Comparison of ENCODE assay signal across 8 mouse cellular contexts in the genomic region with DNA sequence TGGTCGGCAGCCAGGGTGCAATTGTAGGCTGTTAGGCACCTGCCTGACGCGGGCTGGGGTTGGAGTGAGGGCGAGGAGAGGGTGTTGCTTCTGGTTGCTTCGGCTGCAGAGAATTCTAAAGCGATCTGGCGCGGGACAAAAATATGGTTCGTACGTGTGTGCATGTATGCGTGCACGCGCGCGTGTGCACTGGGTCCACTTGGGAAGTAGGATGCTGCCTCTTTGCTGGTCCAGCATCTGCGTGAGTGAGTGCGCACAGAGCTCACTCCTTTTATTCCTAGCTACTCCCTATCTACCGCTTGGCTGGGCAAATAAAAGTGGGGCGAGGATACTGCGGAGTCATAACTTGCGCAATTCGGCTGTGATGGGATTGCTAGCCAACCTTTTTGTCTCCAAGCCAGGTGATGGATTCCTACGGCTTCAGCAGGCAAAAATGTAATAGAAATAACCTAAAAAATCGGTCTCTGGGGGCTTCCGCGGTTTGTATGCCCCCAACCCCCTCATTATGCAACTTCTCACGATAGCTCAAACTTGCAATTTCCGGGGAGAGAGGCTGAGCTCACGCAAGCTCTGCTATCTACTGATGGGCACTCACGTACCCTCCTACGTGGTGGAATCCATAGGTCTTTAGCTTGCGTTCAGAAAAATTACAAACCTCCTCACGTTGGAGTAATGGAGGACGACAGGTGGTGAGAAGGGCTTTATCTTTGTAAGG. TPM values are rescaled to one million over a fixed set of nuclear protein-coding genes. Genes with fewer than 3 reads are reported as not detected.
DNase-seq lines count a peak whose midpoint lies in the region; ATAC-seq and TF ChIP-seq lines count a peak whose summit lies in the region.

No protein-coding gene starts in this region.

- no peak for TF ChIP-seq POLR2A in MEL (IDR thresholded peaks at IDR 0.05; ENCODE audit: control insufficient read depth in 1 of 2, insufficient read depth in 1 of 2, low read depth in 1 of 2, low read length in 2 of 2, poor library complexity in 1 of 2)
- TF ChIP-seq POLR2A in olfactory bulb, adult 2 months (IDR thresholded peaks at IDR 0.05; ENCODE audit: insufficient read depth, low read depth, low read length), result no peak

- H3K27me3 ChIP-seq in MEL (ENCODE audit: control insufficient read depth in 1 of 2, insufficient read depth in 2 of 2, low read length in 2 of 2), result no peaks in the 10 kb centered on the region
- peaks cover 5% of the 10 kb centered on the region; the same call in 1 of the 2 replicates for H3K27me3 ChIP-seq in embryonic facial prominence, embryonic 14.5 days (replicated peaks; ENCODE audit: control insufficient read depth, insufficient read depth, low read length)
- H3K27me3 ChIP-seq in hindbrain, embryonic 16.5 days (replicated peaks; ENCODE audit: control insufficient read depth, insufficient read depth, low read length), result no peaks in the 10 kb centered on the region
- peaks cover 33% of the 10 kb centered on the region for H3K27me3 ChIP-seq in limb, embryonic 12.5 days

- peak overlapping the region; percentile 24 for H3K27ac ChIP-seq in MEL (ENCODE audit: control insufficient read depth, low read depth, low read length)
- H3K27ac ChIP-seq in embryonic facial prominence, embryonic 14.5 days (replicated peaks; ENCODE audit: low read depth, low read length), result peak overlapping the region; percentile 71
- H3K27ac ChIP-seq in hindbrain, embryonic 16.5 days (ENCODE audit: low read depth, low read length), result peak overlapping the region; percentile 87
- 0 out of 2 replicates have a peak overlapping the region, but pooled peaks have one; percentile 17 for H3K27ac ChIP-seq in limb, embryonic 12.5 days
- H3K27ac ChIP-seq in olfactory bulb, adult 2 months (ENCODE audit: insufficient read depth, low read depth, low read length), result peak overlapping the region; percentile 45

- H3K9me3 ChIP-seq in MEL (replicated peaks; ENCODE audit: insufficient read depth, low read length), result no peaks in the 10 kb centered on the region
- no peaks in the 10 kb centered on the region for H3K9me3 ChIP-seq in embryonic facial prominence, embryonic 14.5 days (ENCODE audit: control insufficient read depth, low read length)
- no peaks in the 10 kb centered on the region for H3K9me3 ChIP-seq in hindbrain, embryonic 16.5 days (ENCODE audit: control insufficient read depth, low read length)
- H3K9me3 ChIP-seq in limb, embryonic 12.5 days, result no peaks in the 10 kb centered on the region

- TF ChIP-seq RAD21 in MEL (IDR thresholded peaks at IDR 0.05; ENCODE audit: low read depth, low read length), result no peak

- TF ChIP-seq CTCF in MEL (IDR thresholded peaks at IDR 0.05 in 2 of 3, conservative IDR thresholded peaks at IDR 0.05 in 1 of 3; ENCODE audit: control insufficient read depth in 1 of 3, insufficient read depth in 1 of 3, low read depth in 2 of 3, low read length in 3 of 3, poor library complexity in 1 of 3, severe bottlenecking in 1 of 3), result no peak
- no peak for TF ChIP-seq CTCF in olfactory bulb, adult 2 months (IDR thresholded peaks at IDR 0.05; ENCODE audit: insufficient read depth, low read depth, low read length)

- TF ChIP-seq EP300 in MEL (IDR thresholded peaks at IDR 0.05; ENCODE audit: low read depth in 1 of 2, low read length in 2 of 2), result no peak

- DNase-seq in adrenal gland, adult 2 months, result peak; percentile 59
- DNase-seq in adrenal gland, postnatal 4 days (ENCODE audit: low spot score in 2 of 2), result no peak
- peak; percentile 77 for DNase-seq in MEL (ENCODE audit: low read depth, low spot score)
- DNase-seq in embryonic facial prominence, embryonic 14.5 days (ENCODE audit: low spot score), result peak; percentile 56
- DNase-seq in ovary, postnatal 10 days (ENCODE audit: low spot score), result no peak

- H3K4me1 ChIP-seq in MEL (ENCODE audit: control insufficient read depth in 1 of 2, insufficient read depth in 2 of 2, low read length in 2 of 2), result peaks cover 16 to 19% of the 10 kb centered on the region in 2 experiments
- H3K4me1 ChIP-seq in embryonic facial prominence, embryonic 14.5 days (ENCODE audit: control insufficient read depth, insufficient read depth, low read length), result peaks cover 22% of the 10 kb centered on the region
- H3K4me1 ChIP-seq in hindbrain, embryonic 16.5 days (ENCODE audit: control insufficient read depth, insufficient read depth, low read depth, low read length), result peaks cover 29% of the 10 kb centered on the region
- peaks cover 71% of the 10 kb centered on the region for H3K4me1 ChIP-seq in limb, embryonic 12.5 days (replicated peaks)
- H3K4me1 ChIP-seq in olfactory bulb, adult 2 months (ENCODE audit: control insufficient read depth, insufficient read depth, low read length), result peaks cover 30% of the 10 kb centered on the region

- WGBS in embryonic facial prominence, embryonic 14.5 days, result under 1% methylated on average over 33 of the region's 34 CpGs
- WGBS in hindbrain, embryonic 16.5 days, result under 1% methylated on average over 34 of the region's 34 CpGs
- under 1% methylated on average over 34 of the region's 34 CpGs for WGBS in limb, embryonic 12.5 days
- under 1% methylated on average over 34 of the region's 34 CpGs for WGBS in olfactory bulb, adult 2 months

- H3K4me3 ChIP-seq in MEL (ENCODE audit: control insufficient read depth in 1 of 2, insufficient read depth in 1 of 2, low read depth in 2 of 2, low read length in 2 of 2), result peak overlapping the region; percentile 13 to 53
- H3K4me3 ChIP-seq in embryonic facial prominence, embryonic 14.5 days (ENCODE audit: low read depth, low read length), result peak overlapping the region; percentile 62
- H3K4me3 ChIP-seq in hindbrain, embryonic 16.5 days (ENCODE audit: low read length), result peak overlapping the region; percentile 58
- peak overlapping the region; percentile 72 for H3K4me3 ChIP-seq in limb, embryonic 12.5 days (replicated peaks)
- H3K4me3 ChIP-seq in olfactory bulb, adult 2 months (ENCODE audit: insufficient read depth, low read depth, low read length), result peak overlapping the region; percentile 33

- ATAC-seq in embryonic facial prominence, embryonic 14.5 days (ENCODE audit: low read depth), result no peak
- peak; percentile 22 for ATAC-seq in hindbrain, embryonic 16.5 days
- no peak for ATAC-seq in limb, embryonic 12.5 days (ENCODE audit: insufficient number of reproducible peaks, insufficient read depth, low FRiP score, low TSS enrichment, low read depth)

- H3K4me2 ChIP-seq in embryonic facial prominence, embryonic 14.5 days (ENCODE audit: low read depth, low read length), result peak overlapping the region; percentile 88
- peak overlapping the region; percentile 84 for H3K4me2 ChIP-seq in hindbrain, embryonic 16.5 days (ENCODE audit: low read length)
- peak overlapping the region; percentile 93 for H3K4me2 ChIP-seq in limb, embryonic 12.5 days

- H3K36me3 ChIP-seq in MEL (ENCODE audit: control insufficient read depth in 1 of 2, insufficient read depth in 2 of 2, low read length in 2 of 2), result peaks cover 0 to 18% of the 10 kb centered on the region in 2 experiments; a peak in 2 of 4 replicates
- no peaks in the 10 kb centered on the region for H3K36me3 ChIP-seq in embryonic facial prominence, embryonic 14.5 days (ENCODE audit: control insufficient read depth, insufficient read depth, low read length)
- H3K36me3 ChIP-seq in hindbrain, embryonic 16.5 days (ENCODE audit: control insufficient read depth, insufficient read depth, low read length), result no peaks in the 10 kb centered on the region
- no peaks in the 10 kb centered on the region for H3K36me3 ChIP-seq in limb, embryonic 12.5 days

- H3K9ac ChIP-seq in MEL (ENCODE audit: control insufficient read depth, low read depth, low read length, poor library complexity, severe bottlenecking), result peak overlapping the region; percentile 32
- H3K9ac ChIP-seq in embryonic facial prominence, embryonic 14.5 days (ENCODE audit: low read depth, low read length), result peak overlapping the region; percentile 60
- H3K9ac ChIP-seq in hindbrain, embryonic 16.5 days (ENCODE audit: low read depth, low read length), result peak overlapping the region; percentile 73
- peak overlapping the region; percentile 44; the same call in 1 of the 2 replicates for H3K9ac ChIP-seq in limb, embryonic 12.5 days (replicated peaks)

- no peaks in the 10 kb centered on the region for H3K79me2 ChIP-seq in MEL (ENCODE audit: control insufficient read depth, insufficient read depth, low read length, poor library complexity)

TF ChIP-seq in MEL, 35 proteins besides CTCF, POLR2A, EP300 and RAD21 (continues in another document):
- TF ChIP-seq ETS1 (IDR thresholded peaks at IDR 0.05; ENCODE audit: low read depth, low read length) (no peak), ZC3H11A (IDR thresholded peaks at IDR 0.05; ENCODE audit: low read depth, low read length) (no peak), ELF1 (IDR thresholded peaks at IDR 0.05; ENCODE audit: low read depth, low read length) (no peak), ZMIZ1 (IDR thresholded peaks at IDR 0.05; ENCODE audit: low read depth, low read length) (no peak)

RNA-seq across cellular contexts. Expression of gene Igfbp5, which starts 2.8 kb away (rescaled TPM):
- total RNA-seq in adrenal gland, adult 2 months (2021), result 100 to 1,000 TPM in 1 of 2 experiments, 10 to 100 TPM in 1; 87.4 to 179 TPM
- 31.2 and 32.3 TPM in 2 replicates for polyA plus RNA-seq in adrenal gland, adult 2 months (2012; rRNA removed)
- 100 to 1,000 TPM; 111 to 142 TPM for total RNA-seq in adrenal gland, postnatal 4 days (2021)
- 0.03 TPM in 1 of 2 replicates, not detected in the other for total RNA-seq in MEL (2012; rRNA removed)
- under 1 TPM in 1 of 2 experiments, not detected in 1; 0.03 TPM for polyA plus RNA-seq in MEL (2012; ENCODE audit: insufficient read depth in 1 of 2, insufficient read length in 2 of 2, low read depth in 1 of 2, low replicate concordance in 2 of 2, missing spikeins in 1 of 2)
- polyA plus RNA-seq in embryonic facial prominence, embryonic 14.5 days (2014; fragmentation: Nextera tagmentation; extraction: Ambion mirVana), result 131 and 138 TPM in 2 replicates
- polyA plus RNA-seq in hindbrain, embryonic 16.5 days (2015; fragmentation: Nextera tagmentation; extraction: Ambion mirVana), result 51.9 and 65.1 TPM in 2 replicates
- polyA plus RNA-seq in limb, embryonic 12.5 days (2016; fragmentation: Nextera tagmentation; extraction: Ambion mirVana), result 80.3 and 98.0 TPM in 2 replicates
- 101 and 111 TPM in 2 replicates for polyA plus RNA-seq in olfactory bulb, adult 2 months (2012; ENCODE audit: insufficient read depth, insufficient read length, low replicate concordance, missing spikeins)

RNA-seq across cellular contexts. Expression of gene Igfbp2, which starts 47.6 kb away (rescaled TPM):
- 1 to 10 TPM; 2.0 to 4.1 TPM for total RNA-seq in adrenal gland, adult 2 months (2021)
- polyA plus RNA-seq in adrenal gland, adult 2 months (2012; rRNA removed), result 12.6 and 13.0 TPM in 2 replicates
- total RNA-seq in adrenal gland, postnatal 4 days (2021), result 100 to 1,000 TPM in 1 of 2 experiments, 10 to 100 TPM in 1; 26.7 to 306 TPM
- total RNA-seq in MEL (2012; rRNA removed), result not detected in 2 replicates
- polyA plus RNA-seq in MEL (2012; ENCODE audit: insufficient read depth in 1 of 2, insufficient read length in 2 of 2, low read depth in 1 of 2, low replicate concordance in 2 of 2, missing spikeins in 1 of 2), result not detected
- 446 and 451 TPM in 2 replicates for polyA plus RNA-seq in embryonic facial prominence, embryonic 14.5 days (2014; fragmentation: Nextera tagmentation; extraction: Ambion mirVana)
- polyA plus RNA-seq in hindbrain, embryonic 16.5 days (2015; fragmentation: Nextera tagmentation; extraction: Ambion mirVana), result 465 and 469 TPM in 2 replicates
- polyA plus RNA-seq in limb, embryonic 12.5 days (2016; fragmentation: Nextera tagmentation; extraction: Ambion mirVana), result 319 and 323 TPM in 2 replicates
- not detected in 2 replicates for polyA plus RNA-seq in olfactory bulb, adult 2 months (2012; ENCODE audit: insufficient read depth, insufficient read length, low replicate concordance, missing spikeins)

Comparison
In these comparisons a context has a peak if more than half of its experiments do, and no peak if none do; other contexts are left out.
1. DNase-seq: peak in adrenal gland, adult 2 months (single experiment), MEL (single experiment) and embryonic facial prominence, embryonic 14.5 days (single experiment); none in adrenal gland, postnatal 4 days (0 of 2) and ovary, postnatal 10 days (single experiment).
2. H3K27ac ChIP-seq: peak in every context shown above with its lines; median percentile 87 in hindbrain, embryonic 16.5 days; 71 in embryonic facial prominence, embryonic 14.5 days; 45 in olfactory bulb, adult 2 months; 24 in MEL; 17 in limb, embryonic 12.5 days.
3. RNA of gene Igfbp5, which starts 2.8 kb away (polyA plus RNA-seq): 131 to 138 TPM in embryonic facial prominence, embryonic 14.5 days, 101 to 111 TPM in olfactory bulb, adult 2 months, 80.3 to 98.0 TPM in limb, embryonic 12.5 days, 51.9 to 65.1 TPM in hindbrain, embryonic 16.5 days and 31.2 to 32.3 TPM in adrenal gland, adult 2 months; 0.03 TPM in MEL; every median in the first group is over 10 times any median in the second.
4. RNA of gene Igfbp2, which starts 47.6 kb away (polyA plus RNA-seq): 465 to 469 TPM in hindbrain, embryonic 16.5 days, 446 to 451 TPM in embryonic facial prominence, embryonic 14.5 days and 319 to 323 TPM in limb, embryonic 12.5 days; 12.6 to 13.0 TPM in adrenal gland, adult 2 months, not detected in MEL and not detected in olfactory bulb, adult 2 months; every median in the first group is over 10 times any median in the second.
5. Peak in every context shown above with its lines, with median percentiles within 50 percentile points of each other: H3K4me3 ChIP-seq, H3K9ac ChIP-seq and H3K4me2 ChIP-seq.